In the genomic region with DNA sequence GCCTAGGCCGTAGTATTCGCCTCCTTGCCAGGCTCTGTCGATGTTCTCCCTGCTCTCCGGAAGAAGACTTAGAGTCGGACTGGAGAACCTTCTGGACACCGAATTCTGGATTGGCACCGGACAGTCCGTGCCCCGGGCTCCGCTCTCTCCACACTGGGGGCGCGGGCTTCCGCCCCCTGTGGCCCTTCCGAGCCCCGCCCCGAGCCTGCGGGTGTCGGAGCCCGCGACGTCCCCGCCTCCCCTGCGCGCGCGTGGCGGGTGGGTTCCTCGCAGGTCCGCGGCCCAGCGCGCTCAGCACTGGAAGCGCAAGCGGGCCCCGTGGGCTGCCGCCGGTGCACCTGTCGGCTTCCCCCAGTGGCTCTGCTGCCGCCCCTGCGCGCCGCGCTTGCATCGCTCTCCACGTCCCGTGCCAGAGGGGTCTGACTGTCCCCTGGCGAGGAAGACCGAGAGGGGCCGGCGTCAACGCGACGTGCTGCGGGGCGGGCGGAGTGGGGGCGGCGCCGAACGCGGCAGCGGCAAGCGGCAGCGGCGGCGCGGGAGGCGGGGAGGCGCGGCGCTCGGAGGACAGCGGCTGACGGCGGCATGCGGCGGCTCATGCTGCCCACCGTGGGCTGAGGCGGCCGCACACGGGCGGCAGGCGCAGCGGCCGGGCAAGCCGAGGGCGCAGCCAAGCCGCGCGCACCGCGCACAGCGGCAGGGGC, we compare ENCODE assay signal across 8 mouse cellular contexts. TPM values are rescaled to one million over a fixed set of nuclear protein-coding genes. Genes with fewer than 3 reads are reported as not detected.
DNase-seq lines count a peak whose midpoint lies in the region; ATAC-seq and TF ChIP-seq lines count a peak whose summit lies in the region.

No protein-coding gene starts in this region.

- peak overlapping the region; percentile 99 for H3K4me2 ChIP-seq in kidney, postnatal 0 days (ENCODE audit: low read length)
- H3K4me2 ChIP-seq in liver, embryonic 13.5 days: peak overlapping the region; percentile 93

- DNase-seq in spleen, adult 2 months (ENCODE audit: low read depth in 1 of 2, low spot score in 2 of 2): no peak
- no peak for DNase-seq in spleen, postnatal 14 days (ENCODE audit: low spot score in 2 of 2)
- DNase-seq in cerebellum, postnatal 14 days: peak; percentile 73 to 76
- DNase-seq in kidney, postnatal 0 days (ENCODE audit: low spot score): peak; percentile 29
- DNase-seq in liver, embryonic 13.5 days: no peak
- DNase-seq in ovary, postnatal 36 days (ENCODE audit: low spot score): peak; percentile 46
- DNase-seq in urinary bladder, postnatal 25 days (ENCODE audit: low spot score): peak; percentile 40

- no peak for TF ChIP-seq POLR2A in spleen, adult 2 months (IDR thresholded peaks at IDR 0.05; ENCODE audit: low read depth, low read length)

- no peaks in the 10 kb centered on the region for H3K36me3 ChIP-seq in spleen, adult 2 months (ENCODE audit: control insufficient read depth, insufficient read depth, low read length)
- 0 out of 2 replicates have a peak, but pooled peaks cover 3% of the 10 kb centered on the region for H3K36me3 ChIP-seq in kidney, postnatal 0 days (ENCODE audit: insufficient read depth, low read length)
- H3K36me3 ChIP-seq in liver, embryonic 13.5 days: no peaks in the 10 kb centered on the region; the same call in 1 of the 2 replicates

- no peaks in the 10 kb centered on the region for H3K9me3 ChIP-seq in kidney, postnatal 0 days (replicated peaks; ENCODE audit: low read length)
- no peaks in the 10 kb centered on the region for H3K9me3 ChIP-seq in liver, embryonic 13.5 days (replicated peaks)

- H3K27ac ChIP-seq in spleen, adult 2 months (ENCODE audit: insufficient read depth, low read length): no peak overlapping the region
- no peak overlapping the region for H3K27ac ChIP-seq in kidney, postnatal 0 days
- H3K27ac ChIP-seq in liver, embryonic 13.5 days: no peak overlapping the region

- peaks cover 16% of the 10 kb centered on the region for H3K27me3 ChIP-seq in spleen, adult 2 months (ENCODE audit: control insufficient read depth, insufficient read depth, low read length)
- H3K27me3 ChIP-seq in kidney, postnatal 0 days (ENCODE audit: insufficient read depth, low read length): no peaks in the 10 kb centered on the region
- peaks cover 64% of the 10 kb centered on the region for H3K27me3 ChIP-seq in liver, embryonic 13.5 days

- ATAC-seq in granulocyte monocyte progenitor cell, adult 5-6 weeks (replicated peaks; ENCODE audit: poor library complexity, severe bottlenecking): peak; percentile 37
- ATAC-seq in kidney, postnatal 0 days (replicated peaks; ENCODE audit: low FRiP score, low read depth): peak; percentile 27
- ATAC-seq in liver, embryonic 13.5 days (ENCODE audit: low read depth): no peak

- H3K4me1 ChIP-seq in spleen, adult 2 months (ENCODE audit: control insufficient read depth, insufficient read depth, insufficient read length): peaks cover 8% of the 10 kb centered on the region
- peaks cover 5% of the 10 kb centered on the region for H3K4me1 ChIP-seq in kidney, postnatal 0 days (replicated peaks; ENCODE audit: insufficient read depth, low read length)
- H3K4me1 ChIP-seq in liver, embryonic 13.5 days (replicated peaks): peaks cover 21% of the 10 kb centered on the region

- peak overlapping the region; percentile 54 for H3K9ac ChIP-seq in kidney, postnatal 0 days (ENCODE audit: low read depth, low read length)
- peak overlapping the region; percentile 39 for H3K9ac ChIP-seq in liver, embryonic 13.5 days

- 3% methylated on average over 91 of the region's 93 CpGs for WGBS in spleen, adult 2 months
- WGBS in kidney, postnatal 0 days: 1% methylated on average over 79 of the region's 93 CpGs
- 2% methylated on average over 84 of the region's 93 CpGs for WGBS in liver, embryonic 13.5 days (ENCODE audit: insufficient replicate concordance)

- peak overlapping the region; percentile 53; the same call in 1 of the 2 replicates for H3K4me3 ChIP-seq in spleen, adult 2 months (ENCODE audit: extremely low read depth, insufficient read depth, insufficient read length)
- H3K4me3 ChIP-seq in kidney, postnatal 0 days (replicated peaks; ENCODE audit: low read depth, low read length): peak overlapping the region; percentile 58
- H3K4me3 ChIP-seq in liver, embryonic 13.5 days (replicated peaks): peak overlapping the region; percentile 66

- TF ChIP-seq CTCF in spleen, adult 2 months (IDR thresholded peaks at IDR 0.05; ENCODE audit: extremely low read depth, insufficient read depth, insufficient read length, insufficient replicate concordance): no peak
- no peak for TF ChIP-seq CTCF in kidney, postnatal 0 days (IDR thresholded peaks at IDR 0.05; ENCODE audit: low read depth)

RNA-seq across cellular contexts. Expression of a gene that starts 1.5 kb away (rescaled TPM):
- polyA plus RNA-seq in spleen, adult 2 months (2012; rRNA removed): 0.15 and 0.27 TPM in 2 replicates
- not detected in 2 replicates for total RNA-seq in granulocyte monocyte progenitor cell, adult 5-6 weeks (2014; fragmentation: Nextera tagmentation)
- 0.30 TPM in 1 of 2 replicates, not detected in the other for total RNA-seq in granulocyte monocyte progenitor cell, adult 5-6 weeks (2017)
- 2.3 and 2.8 TPM in 2 replicates for polyA plus RNA-seq in kidney, postnatal 0 days (2015; fragmentation: Nextera tagmentation; extraction: Ambion mirVana)
- polyA plus RNA-seq in liver, embryonic 13.5 days (2015; fragmentation: Nextera tagmentation; extraction: Ambion mirVana): 0.20 and 0.27 TPM in 2 replicates

RNA-seq across cellular contexts. Expression of a gene that starts 59.9 kb away (rescaled TPM):
- 8.0 and 9.4 TPM in 2 replicates for polyA plus RNA-seq in spleen, adult 2 months (2012; rRNA removed)
- total RNA-seq in granulocyte monocyte progenitor cell, adult 5-6 weeks (2014; fragmentation: Nextera tagmentation): 7.6 and 11.0 TPM in 2 replicates
- 7.9 and 8.4 TPM in 2 replicates for total RNA-seq in granulocyte monocyte progenitor cell, adult 5-6 weeks (2017)
- polyA plus RNA-seq in kidney, postnatal 0 days (2015; fragmentation: Nextera tagmentation; extraction: Ambion mirVana): 15.7 and 17.8 TPM in 2 replicates
- 11.1 and 11.3 TPM in 2 replicates for polyA plus RNA-seq in liver, embryonic 13.5 days (2015; fragmentation: Nextera tagmentation; extraction: Ambion mirVana)

Comparison
In these comparisons a context has a peak if more than half of its experiments do, and no peak if none do; other contexts are left out.
1. DNase-seq: peak in cerebellum, postnatal 14 days (2 of 2), kidney, postnatal 0 days (single experiment), ovary, postnatal 36 days (single experiment) and urinary bladder, postnatal 25 days (single experiment); none in spleen, adult 2 months (0 of 2), spleen, postnatal 14 days (0 of 2) and liver, embryonic 13.5 days (single experiment).
2. Peak in every context shown above with its lines, with median percentiles within 50 percentile points of each other: H3K4me3 ChIP-seq.